Mouse (Mus musculus): ENCODE data around the gene Amdhd1. TPM values are rescaled to one million over a fixed set of nuclear protein-coding genes. Genes with fewer than 3 reads are reported as not detected.

The Amdhd1 gene
- polyA plus RNA-seq, 1 experiment from 2014 or later, result 0.25 TPM

DNA sequence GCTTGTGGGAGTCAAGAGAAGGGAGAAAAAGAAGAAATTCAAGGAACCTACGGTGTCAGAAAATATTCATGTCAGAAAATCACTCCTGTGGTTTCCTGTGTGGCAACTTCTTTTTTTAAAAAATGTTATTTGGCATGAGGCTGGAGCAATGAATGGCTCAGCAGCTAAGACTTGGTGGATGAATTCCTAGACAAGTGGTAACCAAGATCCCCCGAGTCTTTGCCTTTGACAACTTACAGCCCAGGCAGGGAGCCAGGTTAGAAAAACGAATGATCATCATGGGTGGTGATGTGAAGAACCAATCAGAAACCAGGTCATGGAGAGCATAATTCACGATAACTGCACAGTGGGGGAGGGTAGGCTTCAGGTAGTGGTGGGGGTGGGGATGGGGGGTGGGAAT, 18.8 kb downstream of the Amdhd1 start:
- no peaks in the 10 kb centered on the region for H3K27me3 ChIP-seq (ENCODE audit: low read depth, poor library complexity, severe bottlenecking)
- H3K36me3 ChIP-seq, result no peaks in the 10 kb centered on the region
- no peak overlapping the region for H3K27ac ChIP-seq (replicated peaks)
- DNase-seq (ENCODE audit: low spot score), result no peak
- 78% methylated on average over 4 of the region's 4 CpGs for WGBS
- H3K9me3 ChIP-seq (replicated peaks), result no peaks in the 10 kb centered on the region
- no peak overlapping the region for H3K4me3 ChIP-seq
- H3K4me1 ChIP-seq, result no peaks in the 10 kb centered on the region

DNA sequence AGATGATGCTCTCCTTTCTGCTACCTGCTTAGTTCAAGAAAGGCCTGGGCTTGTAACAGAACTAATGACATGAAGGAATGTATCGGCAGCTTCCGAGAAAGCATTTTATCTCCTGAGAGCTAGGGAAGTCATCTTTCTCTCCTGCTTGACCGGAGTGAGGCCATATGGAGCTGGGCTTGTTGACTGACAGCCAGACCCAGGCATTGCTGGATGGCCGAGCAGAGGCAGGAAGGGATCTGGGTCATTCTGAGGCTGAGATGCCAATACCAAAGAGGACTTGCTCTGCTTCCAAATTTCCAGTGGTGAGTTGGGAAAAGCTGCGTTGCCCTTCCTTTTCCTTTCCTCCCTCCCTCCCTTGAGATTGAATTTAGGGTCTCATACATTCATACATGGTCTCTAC, 20.1 kb downstream of the Amdhd1 start:
- Histone ChIP-seq H3K27ac (replicated peaks) (no peak overlapping the region), H3K9me3 (replicated peaks) (no peaks in the 10 kb centered on the region), H3K4me3 (no peak overlapping the region), H3K36me3 (no peaks in the 10 kb centered on the region), H3K4me1 (no peaks in the 10 kb centered on the region), H3K27me3 (ENCODE audit: low read depth, poor library complexity, severe bottlenecking) (no peaks in the 10 kb centered on the region)
- WGBS, result 89% methylated on average over 5 of the region's 5 CpGs
- no peak for DNase-seq (ENCODE audit: low spot score)

DNA sequence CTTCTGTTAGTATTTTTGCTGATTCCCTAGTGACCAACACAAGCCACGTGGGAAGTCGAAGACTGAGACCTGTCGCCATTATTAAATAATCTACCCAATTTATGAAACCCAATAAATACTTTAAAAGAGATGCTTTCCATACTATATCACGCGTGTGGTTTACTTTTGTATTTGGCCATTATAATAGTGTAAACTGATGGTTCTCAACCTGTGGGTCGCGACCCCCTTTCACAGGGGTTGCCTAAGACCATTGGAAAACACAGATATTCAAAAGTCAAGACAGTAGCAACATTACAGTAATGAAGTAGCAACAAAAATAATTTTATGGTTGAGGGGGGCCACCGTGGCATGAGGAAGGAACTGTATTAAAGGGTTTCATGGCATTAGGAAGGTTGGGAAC, 20.7 kb downstream of the Amdhd1 start:
- H3K27me3 ChIP-seq (ENCODE audit: low read depth, poor library complexity, severe bottlenecking), result no peaks in the 10 kb centered on the region
- H3K36me3 ChIP-seq, result no peaks in the 10 kb centered on the region
- H3K4me1 ChIP-seq, result no peaks in the 10 kb centered on the region
- no peak overlapping the region for H3K4me3 ChIP-seq
- no peak for DNase-seq (ENCODE audit: low spot score)
- 91% methylated on average over 8 of the region's 8 CpGs for WGBS
- H3K27ac ChIP-seq (replicated peaks), result no peak overlapping the region
- no peaks in the 10 kb centered on the region for H3K9me3 ChIP-seq (replicated peaks)

DNA sequence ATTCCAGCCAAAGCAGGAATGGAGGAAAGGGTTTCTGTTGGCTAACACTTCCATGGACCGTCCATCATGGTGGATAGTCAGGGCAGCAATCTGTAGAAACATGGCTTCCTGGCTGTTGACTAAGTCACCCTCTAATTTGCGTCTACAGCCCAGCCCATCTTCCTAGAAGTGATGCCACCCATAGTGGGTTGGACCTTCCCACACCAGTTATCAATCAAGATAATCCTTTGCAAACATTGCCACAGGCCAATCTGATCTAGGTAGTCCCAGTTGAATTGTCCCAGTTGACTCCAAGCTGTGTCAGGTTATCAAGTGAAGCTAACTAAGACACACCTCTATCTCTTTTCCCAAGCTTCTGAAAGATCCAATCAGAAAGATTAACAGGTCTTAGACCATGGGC, 21.2 kb downstream of the Amdhd1 start:
- 89% methylated on average over 2 of the region's 2 CpGs for WGBS
- no peaks in the 10 kb centered on the region for H3K4me1 ChIP-seq
- H3K9me3 ChIP-seq (replicated peaks), result no peaks in the 10 kb centered on the region
- H3K27ac ChIP-seq (replicated peaks), result no peak overlapping the region
- H3K27me3 ChIP-seq (ENCODE audit: low read depth, poor library complexity, severe bottlenecking), result no peaks in the 10 kb centered on the region
- no peak overlapping the region for H3K4me3 ChIP-seq
- no peak for DNase-seq (ENCODE audit: low spot score)
- H3K36me3 ChIP-seq, result no peaks in the 10 kb centered on the region

DNA sequence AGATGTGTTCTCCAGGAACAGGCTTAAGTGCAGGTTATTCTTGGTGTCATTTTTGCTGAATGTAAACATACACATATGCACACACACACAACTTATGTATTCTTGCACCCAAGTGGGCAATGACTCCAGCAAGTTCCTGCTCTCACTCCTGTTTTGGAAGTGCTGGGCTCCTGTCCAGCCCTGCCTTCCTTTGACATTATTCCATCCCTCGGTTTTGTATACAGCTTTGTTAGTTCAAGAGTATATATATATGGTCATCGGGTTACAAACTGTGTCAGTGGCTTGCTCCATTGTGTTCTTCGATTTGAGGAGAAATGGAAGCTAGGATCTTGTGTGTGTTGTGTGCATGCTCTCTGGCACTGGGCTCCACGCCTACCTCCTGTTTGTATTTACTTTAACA, 21.6 kb downstream of the Amdhd1 start:
- H3K27ac ChIP-seq (replicated peaks), result no peak overlapping the region
- H3K4me1 ChIP-seq, result no peaks in the 10 kb centered on the region
- no peak overlapping the region for H3K4me3 ChIP-seq
- 85% methylated on average over 4 of the region's 4 CpGs for WGBS
- no peaks in the 10 kb centered on the region for H3K27me3 ChIP-seq (ENCODE audit: low read depth, poor library complexity, severe bottlenecking)
- no peak for DNase-seq (ENCODE audit: low spot score)
- H3K36me3 ChIP-seq, result no peaks in the 10 kb centered on the region
- no peaks in the 10 kb centered on the region for H3K9me3 ChIP-seq (replicated peaks)

DNA sequence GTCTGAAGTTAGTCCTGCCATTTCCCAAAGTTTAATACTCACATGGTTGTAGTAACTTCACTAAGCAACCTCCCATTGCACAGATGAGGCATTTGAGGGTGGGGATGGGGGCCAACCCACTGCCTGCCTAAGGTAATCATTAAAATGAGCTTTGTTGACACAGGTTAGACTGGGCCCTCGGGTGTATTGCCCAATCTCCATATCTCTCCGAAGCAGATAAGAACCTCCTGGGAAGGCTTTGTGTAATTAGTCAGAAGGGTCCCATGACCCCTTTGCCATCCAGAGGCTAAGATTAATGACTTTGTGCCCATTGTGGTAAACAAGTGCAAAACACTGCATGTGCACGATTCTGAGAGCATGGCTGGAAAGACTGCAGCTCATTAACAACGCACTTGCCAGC, 22.1 kb downstream of the Amdhd1 start:
- no peak overlapping the region for H3K27ac ChIP-seq (replicated peaks)
- 79% methylated on average over 4 of the region's 4 CpGs for WGBS
- H3K4me1 ChIP-seq, result no peaks in the 10 kb centered on the region

GRCm38 (mm10) chr10:93515927-93516326, 23.9 kb downstream of the Amdhd1 start:
- DNase-seq (ENCODE audit: low spot score), result no peak
- H3K4me3 ChIP-seq, result no peak overlapping the region
- no peak overlapping the region for H3K27ac ChIP-seq (replicated peaks)
- WGBS, result 89% methylated on average over 12 of the region's 12 CpGs
- no peaks in the 10 kb centered on the region for H3K9me3 ChIP-seq (replicated peaks)
- H3K4me1 ChIP-seq, result no peaks in the 10 kb centered on the region
- H3K27me3 ChIP-seq (ENCODE audit: low read depth, poor library complexity, severe bottlenecking), result no peaks in the 10 kb centered on the region
- no peaks in the 10 kb centered on the region for H3K36me3 ChIP-seq

More for the DNA sequence above, 22.1 kb downstream of the Amdhd1 start:
- Histone ChIP-seq H3K27me3 (ENCODE audit: low read depth, poor library complexity, severe bottlenecking) (no peaks in the 10 kb centered on the region), H3K36me3 (no peaks in the 10 kb centered on the region), H3K9me3 (replicated peaks) (no peaks in the 10 kb centered on the region), H3K4me3 (no peak overlapping the region)
- DNase-seq (ENCODE audit: low spot score), result no peak

DNA sequence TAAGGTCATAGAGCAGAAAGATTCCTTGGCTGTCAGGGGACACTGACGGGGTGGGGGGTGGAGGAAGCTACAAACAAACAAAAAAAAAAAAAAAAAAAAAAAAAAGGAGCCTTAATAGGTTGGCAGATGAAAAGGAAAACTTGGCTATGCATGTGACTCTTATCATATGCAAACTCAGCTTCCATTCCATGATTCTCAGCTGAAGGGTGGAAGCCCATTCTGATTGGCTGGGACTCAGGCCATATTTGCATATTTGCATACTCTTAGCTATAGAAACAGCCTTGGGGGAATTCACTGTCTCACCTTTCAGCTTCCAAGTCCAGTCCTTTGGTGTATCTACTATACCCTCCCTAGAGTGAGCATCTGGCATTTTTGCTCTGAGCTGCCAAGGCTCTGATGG, 24.4 kb downstream of the Amdhd1 start:
- WGBS, result 37% methylated on average over 1 of the region's 1 CpGs
- H3K27me3 ChIP-seq (ENCODE audit: low read depth, poor library complexity, severe bottlenecking), result no peaks in the 10 kb centered on the region
- no peaks in the 10 kb centered on the region for H3K36me3 ChIP-seq
- no peak overlapping the region for H3K27ac ChIP-seq (replicated peaks)
- no peaks in the 10 kb centered on the region for H3K9me3 ChIP-seq (replicated peaks)
- H3K4me1 ChIP-seq, result no peaks in the 10 kb centered on the region
- no peak for DNase-seq (ENCODE audit: low spot score)
- no peak overlapping the region for H3K4me3 ChIP-seq

- H3K36me3 ChIP-seq, result no peaks in the 10 kb centered on the region
- DNase-seq (ENCODE audit: low spot score), result no peak
- 92% methylated on average over 15 of the region's 15 CpGs for WGBS
Observed at GRCm38 (mm10) chr10:93509532-93510153, 30.2 kb downstream of the Amdhd1 start.

GRCm38 (mm10) chr10:93508383-93508970, 31.4 kb downstream of the Amdhd1 start:
- Histone ChIP-seq H3K9me3 (replicated peaks) (no peaks in the 10 kb centered on the region), H3K4me1 (no peaks in the 10 kb centered on the region), H3K27me3 (ENCODE audit: low read depth, poor library complexity, severe bottlenecking) (no peaks in the 10 kb centered on the region), H3K27ac (replicated peaks) (no peak overlapping the region), H3K4me3 (no peak overlapping the region), H3K36me3 (no peaks in the 10 kb centered on the region)
- DNase-seq (ENCODE audit: low spot score), result no peak
- 87% methylated on average over 7 of the region's 7 CpGs for WGBS

More at GRCm38 (mm10) chr10:93509532-93510153, 30.2 kb downstream of the Amdhd1 start:
- Histone ChIP-seq H3K9me3 (replicated peaks) (no peaks in the 10 kb centered on the region), H3K4me3 (no peak overlapping the region), H3K4me1 (no peaks in the 10 kb centered on the region), H3K27me3 (ENCODE audit: low read depth, poor library complexity, severe bottlenecking) (no peaks in the 10 kb centered on the region), H3K27ac (replicated peaks) (no peak overlapping the region)

DNA sequence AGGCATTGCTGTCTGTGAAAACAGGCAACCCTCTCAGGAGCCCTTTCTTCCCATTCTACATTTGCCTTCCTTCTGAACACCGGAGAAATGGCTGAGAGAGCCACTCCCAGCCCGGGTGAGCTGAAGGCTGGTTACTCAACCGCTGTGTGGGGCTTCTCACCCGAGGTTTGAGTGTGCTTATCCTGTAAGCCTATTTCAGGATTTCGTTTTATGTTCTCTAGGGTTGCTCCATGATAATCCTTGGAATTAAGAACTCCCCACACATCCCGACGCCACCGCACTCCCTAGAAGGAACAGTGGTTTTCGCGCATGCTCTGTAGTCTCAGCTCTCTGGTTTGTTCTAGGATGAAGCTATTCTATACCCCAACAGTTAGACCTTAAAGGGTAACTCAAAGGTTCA, 38.5 kb downstream of the Amdhd1 start:
- H3K36me3 ChIP-seq, result no peaks in the 10 kb centered on the region
- H3K9me3 ChIP-seq (replicated peaks), result no peaks in the 10 kb centered on the region
- 75% methylated on average over 10 of the region's 10 CpGs for WGBS
- H3K27ac ChIP-seq (replicated peaks), result no peak overlapping the region
- no peaks in the 10 kb centered on the region for H3K27me3 ChIP-seq (ENCODE audit: low read depth, poor library complexity, severe bottlenecking)
- no peak for DNase-seq (ENCODE audit: low spot score)
- H3K4me1 ChIP-seq, result 0 out of 2 replicates have a peak, but pooled peaks cover 5% of the 10 kb centered on the region
- H3K4me3 ChIP-seq, result no peak overlapping the region

GRCm38 (mm10) chr10:93500864-93501263, 39.0 kb downstream of the Amdhd1 start:
- H3K9me3 ChIP-seq (replicated peaks), result no peaks in the 10 kb centered on the region
- H3K27ac ChIP-seq (replicated peaks), result no peak overlapping the region
- H3K36me3 ChIP-seq, result no peaks in the 10 kb centered on the region
- 68% methylated on average over 10 of the region's 10 CpGs for WGBS
- H3K4me3 ChIP-seq, result no peak overlapping the region
- 0 out of 2 replicates have a peak, but pooled peaks cover 5% of the 10 kb centered on the region for H3K4me1 ChIP-seq
- DNase-seq (ENCODE audit: low spot score), result no peak
- no peaks in the 10 kb centered on the region for H3K27me3 ChIP-seq (ENCODE audit: low read depth, poor library complexity, severe bottlenecking)

- no peaks in the 10 kb centered on the region for H3K27me3 ChIP-seq (ENCODE audit: low read depth, poor library complexity, severe bottlenecking)
- H3K4me3 ChIP-seq, result no peak overlapping the region
- WGBS, result 48% methylated on average over 4 of the region's 4 CpGs
- H3K4me1 ChIP-seq, result peaks cover 29% of the 10 kb centered on the region
- no peak for DNase-seq (ENCODE audit: low spot score)
- no peak overlapping the region for H3K27ac ChIP-seq (replicated peaks)
- H3K36me3 ChIP-seq, result peaks cover 2% of the 10 kb centered on the region
- H3K9me3 ChIP-seq (replicated peaks), result no peaks in the 10 kb centered on the region
Observed at GRCm38 (mm10) chr10:93490451-93490850, 49.4 kb downstream of the Amdhd1 start.

All from midbrain, embryonic 10.5 days (tissue).